Mouse (Mus musculus) thymus, adult 2 months (tissue): ENCODE data around the gene Ampd1. TPM values are rescaled to one million over a fixed set of nuclear protein-coding genes. Genes with fewer than 3 reads are reported as not detected.

Experiments used
- DNase-seq: peaks from one replicate; pipeline ENCODE4 v3.0.0; 2021
- H3K27ac ChIP-seq: fragments of 200-500 bp; 2 replicates; pipeline ENCODE4 v1.5.1; 2012; ENCODE audit warnings: low read length, control low read depth; ENCODE audit not compliant: control insufficient read depth, insufficient read depth
- H3K27me3 ChIP-seq: fragments of 200-500 bp; 2 replicates; pipeline ENCODE4 v1.6.1; 2012; ENCODE audit warnings: mild to moderate bottlenecking, low read length, moderate library complexity, mixed read lengths; ENCODE audit not compliant: control insufficient read depth, insufficient read depth
- H3K36me3 ChIP-seq: fragments of 200-500 bp; 2 replicates; pipeline ENCODE4 v1.6.1; 2012; ENCODE audit warnings: mild to moderate bottlenecking, low read length, moderate library complexity; ENCODE audit not compliant: control insufficient read depth, insufficient read depth
- H3K4me1 ChIP-seq: fragments of 200-500 bp; replicated peaks from 2 replicates; pipeline ENCODE4 v1.6.1; 2012; ENCODE audit warnings: low read length; ENCODE audit not compliant: control insufficient read depth, insufficient read depth
- H3K4me3 ChIP-seq: fragments of 200-500 bp; 2 replicates; pipeline ENCODE4 v1.5.1; 2012; ENCODE audit warnings: mild to moderate bottlenecking, low read length, control low read depth, moderate library complexity; ENCODE audit not compliant: control insufficient read depth, insufficient read depth
- CTCF ChIP-seq: fragments of 200-500 bp; IDR thresholded peaks from 2 replicates; pipeline ENCODE4 v1.5.1; 2012; ENCODE audit warnings: mild to moderate bottlenecking, control low read depth, low read length, moderate library complexity, borderline replicate concordance; ENCODE audit not compliant: control insufficient read depth, poor library complexity, insufficient read depth; ENCODE audit errors: extremely low read depth
- POLR2A ChIP-seq: fragments of 200-500 bp; IDR thresholded peaks from 2 replicates; pipeline ENCODE4 v1.6.1; 2012; ENCODE audit warnings: mild to moderate bottlenecking, low read length, control low read depth, moderate library complexity; ENCODE audit not compliant: control insufficient read depth, poor library complexity, insufficient read depth; ENCODE audit errors: extremely low read depth
- WGBS: fragments of 180-500 bp; shearing (Covaris S2); methylation state at CpG from one replicate; pipeline ENCODE4 v1.1.7; 2018; 5-methylcytosine and 5-hydroxymethylcytosine counted together
- polyA plus RNA-seq: library from polyadenylated mRNA; depleted of rRNA; stranded (reverse); fragments of >200 nt; gene quantifications from 2 replicates; pipeline ENCODE4 v1.2.3, GENCODE M21; 2012; rRNA removed

The Ampd1 gene
- polyA plus RNA-seq = 10.3 and 13.8 TPM in 2 replicates

GRCm38 (mm10) chr3:103073771-103074170, at the start of gene Ampd1:
Gene Ampd1, plus strand, starts transcription at chr3:103074014.
- Histone ChIP-seq H3K4me1 (no peaks in the 10 kb centered on the region), H3K27me3 (no peaks in the 10 kb centered on the region), H3K4me3 (no peak within 1 kb of the TSS), H3K36me3 (peaks cover 5% of the 10 kb centered on the region), H3K27ac (no peak within 1 kb of the TSS)
- DNase-seq = no peak
- no peak for TF ChIP-seq POLR2A
- TF ChIP-seq CTCF = no peak
- 78% methylated on average over 5 of the region's 5 CpGs for WGBS

DNA sequence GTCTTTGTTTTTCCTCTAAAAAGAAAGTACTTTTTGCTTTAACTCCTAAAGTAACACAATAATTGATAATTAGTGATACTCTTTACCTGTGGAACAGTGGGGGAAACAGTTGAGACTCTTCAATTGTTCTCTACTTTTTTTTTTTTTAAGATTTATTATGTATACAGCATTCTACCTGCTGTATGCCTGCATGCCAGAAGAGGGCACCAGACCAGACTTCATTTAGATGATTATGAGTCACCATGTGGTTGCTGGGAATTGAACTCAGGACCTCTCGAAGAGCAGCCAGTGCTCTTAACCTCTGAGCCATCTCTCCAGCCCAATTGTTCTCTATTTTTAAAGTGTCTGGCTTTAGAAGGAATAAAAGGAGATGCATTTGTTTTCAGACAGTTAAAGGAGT, 47.6 kb upstream of the Ampd1 start:
- Histone ChIP-seq H3K4me3 (no peak overlapping the region), H3K27ac (no peak overlapping the region), H3K27me3 (no peaks in the 10 kb centered on the region), H3K4me1 (peaks cover 2% of the 10 kb centered on the region; the same call in 1 of the 2 replicates), H3K36me3 (peaks cover 26% of the 10 kb centered on the region)
- DNase-seq = peak; percentile 28
- 89% methylated on average over 1 of the region's 1 CpGs for WGBS
- TF ChIP-seq POLR2A (no peak), CTCF (no peak)

DNA sequence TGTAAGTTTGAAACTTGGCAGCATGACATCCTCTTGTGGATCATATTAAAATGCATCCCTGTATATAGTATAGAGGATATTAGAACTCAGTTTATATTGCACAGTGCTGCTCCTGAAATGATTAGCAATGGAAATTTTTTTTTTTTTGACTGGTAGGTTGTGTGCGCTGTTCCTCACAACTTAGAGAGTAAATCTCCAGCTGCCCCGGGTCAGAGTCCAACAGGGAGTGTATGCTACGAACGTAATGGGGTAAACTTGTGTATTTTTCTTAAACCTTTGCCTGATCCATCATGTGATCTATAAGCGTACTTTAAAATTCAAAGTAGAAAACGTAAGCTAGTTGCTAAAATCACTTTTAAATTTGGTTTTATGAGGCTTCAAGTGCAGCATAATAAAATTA, 33.5 kb upstream of the Ampd1 start:
- no peak for DNase-seq
- no peak for TF ChIP-seq CTCF
- no peak for TF ChIP-seq POLR2A
- WGBS = 95% methylated on average over 6 of the region's 6 CpGs
- peaks cover 78% of the 10 kb centered on the region for H3K36me3 ChIP-seq
- H3K4me1 ChIP-seq = no peaks in the 10 kb centered on the region
- no peak overlapping the region for H3K4me3 ChIP-seq
- H3K27me3 ChIP-seq = no peaks in the 10 kb centered on the region
- no peak overlapping the region for H3K27ac ChIP-seq

DNA sequence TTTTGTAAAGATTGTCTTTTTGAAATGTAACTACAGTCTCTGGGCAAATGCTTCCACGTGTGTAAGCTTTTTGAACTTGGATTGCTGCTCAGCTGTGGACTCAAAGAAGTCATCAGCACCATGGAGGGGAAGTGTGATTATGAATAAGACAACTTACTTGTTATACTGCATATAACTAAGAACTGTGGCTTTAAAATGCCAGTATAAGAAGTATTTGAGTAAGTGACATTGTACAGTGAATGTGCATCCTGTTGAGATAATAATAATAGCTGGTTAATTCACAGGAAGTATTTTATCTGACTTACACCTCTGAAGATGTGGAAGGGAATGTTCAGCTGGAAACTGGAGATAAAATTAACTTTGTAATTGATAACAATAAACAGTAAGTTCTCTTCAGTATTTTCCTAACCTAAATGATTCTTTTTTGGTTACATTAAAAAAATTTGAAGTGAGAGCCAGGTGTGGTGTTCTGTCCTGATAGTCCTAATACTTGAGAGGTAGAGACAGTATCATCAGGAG, 32.9 kb upstream of the Ampd1 start:
- H3K27ac ChIP-seq = no peak overlapping the region
- H3K36me3 ChIP-seq = peaks cover 85% of the 10 kb centered on the region
- H3K4me1 ChIP-seq = no peaks in the 10 kb centered on the region
- DNase-seq = no peak
- H3K27me3 ChIP-seq = no peaks in the 10 kb centered on the region
- 91% methylated on average over 1 of the region's 1 CpGs for WGBS
- no peak for TF ChIP-seq CTCF
- TF ChIP-seq POLR2A = no peak
- H3K4me3 ChIP-seq = no peak overlapping the region

DNA sequence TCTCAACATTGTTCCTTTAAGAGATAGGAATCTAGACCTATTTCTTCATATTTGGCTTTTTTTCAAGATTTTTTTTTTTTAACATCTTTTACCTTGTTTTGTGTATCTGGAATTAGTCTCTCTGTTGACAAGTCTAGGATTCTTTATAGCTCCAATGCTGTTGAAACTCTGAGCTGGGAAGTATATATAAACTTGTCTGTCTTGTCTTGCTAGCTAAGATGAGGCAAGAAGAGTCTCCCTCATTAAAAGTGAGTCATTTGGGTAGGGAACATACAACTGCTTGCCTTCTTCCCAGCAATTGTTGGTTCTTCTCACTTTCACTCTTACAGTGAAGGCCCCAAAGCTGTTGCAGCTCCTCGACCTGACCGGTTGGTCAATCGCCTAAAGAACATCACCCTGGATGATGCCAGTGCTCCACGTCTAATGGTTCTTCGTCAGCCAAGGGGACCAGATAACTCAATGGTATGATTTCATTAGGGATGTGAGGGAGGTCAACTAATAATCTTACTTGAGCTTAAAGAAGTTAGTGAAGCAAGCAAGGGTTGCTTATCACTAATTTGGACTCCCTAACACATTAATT, 17.7 kb upstream of the Ampd1 start:
- H3K4me1 ChIP-seq = peaks cover 5% of the 10 kb centered on the region
- WGBS = 93% methylated on average over 5 of the region's 5 CpGs
- H3K4me3 ChIP-seq = no peak overlapping the region
- H3K27ac ChIP-seq = no peak overlapping the region
- no peaks in the 10 kb centered on the region for H3K27me3 ChIP-seq
- TF ChIP-seq POLR2A = no peak
- TF ChIP-seq CTCF = no peak
- no peak for DNase-seq
- H3K36me3 ChIP-seq = peaks cover 68% of the 10 kb centered on the region

- Histone ChIP-seq H3K27me3 (no peaks in the 10 kb centered on the region), H3K36me3 (peaks cover 67% of the 10 kb centered on the region), H3K4me3 (peak overlapping the region; percentile 95), H3K4me1 (peaks cover 5% of the 10 kb centered on the region), H3K27ac (no peak overlapping the region)
- DNase-seq = no peak
- TF ChIP-seq CTCF = no peak
- no peak for TF ChIP-seq POLR2A
- WGBS = 21% methylated on average over 10 of the region's 10 CpGs
These were observed 16.1 kb upstream of the Ampd1 start for GRCm38 (mm10) chr3:103057752-103058151.
